Mouse (Mus musculus): ENCODE measurements at regions not wholly inside any gene's neighbourhood (a gene's known extent, or its start where the extent isn't known, plus 50 kb on each side); places are given as distances from the start of the nearest gene placed in this dataset.

DNA sequence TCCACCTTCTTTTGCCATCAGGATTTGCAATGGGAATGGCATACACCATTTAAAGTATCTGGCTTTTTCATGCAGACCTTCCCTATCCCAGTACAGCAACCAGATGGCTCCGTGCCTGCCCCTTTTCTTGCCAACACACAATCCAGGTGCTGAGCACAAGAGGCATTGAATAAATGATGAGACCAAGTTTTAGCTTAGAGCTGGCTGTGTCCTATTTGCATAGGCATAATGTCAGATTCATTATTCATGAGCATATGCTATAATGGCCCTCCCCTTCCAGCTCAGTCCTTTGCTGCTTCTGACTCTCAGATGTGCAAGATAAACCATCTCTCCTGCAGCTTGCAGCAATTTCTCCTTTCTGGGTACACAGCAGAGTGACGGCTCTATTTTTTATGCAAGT lies 163.3 kb upstream of the Gcfc2 start:
- Histone ChIP-seq H3K4me1 (no peaks in the 10 kb centered on the region), H3K4me3 (replicated peaks) (no peak overlapping the region), H3K27ac (no peak overlapping the region), H3K9ac (no peak overlapping the region), H3K36me3 (replicated peaks) (no peaks in the 10 kb centered on the region), H3K4me2 (no peak overlapping the region), H3K9me3 (no peaks in the 10 kb centered on the region), H3K27me3 (no peaks in the 10 kb centered on the region)
- ATAC-seq (ENCODE audit: low FRiP score), result peak; percentile 60; the same call in 1 of the 2 replicates
- 67% methylated on average over 2 of the region's 2 CpGs for WGBS

DNA sequence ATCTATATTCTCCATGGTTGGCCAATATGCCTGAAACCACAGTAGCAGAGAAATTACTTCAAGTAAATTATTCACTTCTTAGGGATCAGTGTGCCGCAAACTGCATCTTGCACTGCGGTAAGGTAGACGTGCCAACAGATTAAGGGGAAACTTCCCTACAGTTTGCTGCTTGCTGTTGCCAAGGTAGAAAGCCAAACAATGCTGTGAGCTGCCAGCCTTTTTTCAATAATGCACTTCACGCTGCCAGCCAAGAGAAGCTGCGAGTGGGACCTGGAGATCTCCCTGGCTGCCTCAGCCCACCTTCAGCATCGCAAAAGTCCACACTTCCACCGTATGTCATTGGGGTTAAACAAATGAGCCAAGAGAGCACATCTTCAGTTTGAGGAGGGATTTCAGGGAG lies 157.6 kb upstream of the Gcfc2 start:
- WGBS, result 92% methylated on average over 7 of the region's 7 CpGs
- no peak overlapping the region for H3K4me2 ChIP-seq

DNA sequence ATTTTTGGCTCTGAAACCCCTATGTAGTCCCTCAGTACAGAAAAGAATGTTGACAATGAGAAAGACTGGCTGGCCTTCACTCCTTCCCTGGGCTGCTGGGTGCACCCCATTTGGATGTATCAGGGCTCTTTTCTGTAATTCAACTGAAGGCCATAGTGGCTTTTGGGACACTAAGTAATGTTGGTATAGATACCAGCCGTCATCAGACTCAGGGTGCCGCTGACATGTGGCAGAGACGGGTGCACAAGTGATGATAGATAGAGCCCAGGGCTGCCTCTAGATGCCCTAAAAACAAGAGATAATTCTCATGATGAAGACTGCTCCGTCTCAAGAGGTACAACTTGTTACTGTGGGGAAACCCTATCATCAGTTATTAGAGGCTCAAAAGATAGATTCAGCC lies 156.7 kb upstream of the Gcfc2 start:
- Histone ChIP-seq H3K27me3 (no peaks in the 10 kb centered on the region), H3K4me2 (no peak overlapping the region), H3K4me3 (replicated peaks) (no peak overlapping the region), H3K9ac (no peak overlapping the region), H3K9me3 (no peaks in the 10 kb centered on the region), H3K4me1 (no peaks in the 10 kb centered on the region), H3K27ac (no peak overlapping the region), H3K36me3 (replicated peaks) (no peaks in the 10 kb centered on the region)
- no peak for ATAC-seq (ENCODE audit: low FRiP score)
- WGBS, result 93% methylated on average over 4 of the region's 4 CpGs

More for the DNA sequence above, 157.6 kb upstream of the Gcfc2 start:
- Histone ChIP-seq H3K9ac (no peak overlapping the region), H3K27ac (no peak overlapping the region), H3K9me3 (no peaks in the 10 kb centered on the region), H3K4me3 (replicated peaks) (no peak overlapping the region), H3K4me1 (no peaks in the 10 kb centered on the region), H3K27me3 (no peaks in the 10 kb centered on the region), H3K36me3 (replicated peaks) (no peaks in the 10 kb centered on the region)
- no peak for ATAC-seq (ENCODE audit: low FRiP score)

GRCm38 (mm10) chr6:81768669-81769537 lies 154.6 kb upstream of the Gcfc2 start:
- no peak overlapping the region for H3K4me2 ChIP-seq
- H3K36me3 ChIP-seq (replicated peaks), result no peaks in the 10 kb centered on the region
- ATAC-seq (ENCODE audit: low FRiP score), result peak; percentile 83
- WGBS, result 62% methylated on average over 5 of the region's 5 CpGs
- H3K27me3 ChIP-seq, result no peaks in the 10 kb centered on the region
- no peaks in the 10 kb centered on the region for H3K4me1 ChIP-seq
- no peak overlapping the region for H3K27ac ChIP-seq
- H3K9me3 ChIP-seq, result no peaks in the 10 kb centered on the region
- H3K4me3 ChIP-seq (replicated peaks), result no peak overlapping the region
- H3K9ac ChIP-seq, result no peak overlapping the region

DNA sequence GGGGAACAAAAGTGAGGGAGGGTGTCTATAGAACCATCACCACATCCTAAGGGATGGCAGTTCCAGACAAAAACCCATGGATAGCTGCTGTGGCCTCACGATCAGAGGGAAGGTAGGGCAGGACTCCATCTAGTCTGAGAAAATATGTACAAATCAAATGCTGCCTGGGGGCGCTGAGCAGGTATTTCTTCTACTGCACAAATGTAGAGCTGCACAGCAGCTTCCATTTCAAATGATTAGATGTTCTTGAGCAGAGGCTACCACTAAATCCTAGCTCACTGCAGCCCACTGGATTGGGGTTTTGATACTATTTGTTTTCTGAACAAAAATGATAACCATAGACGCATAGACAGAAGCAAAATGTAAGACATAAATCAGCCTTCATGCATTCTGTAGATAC lies 153.2 kb upstream of the Gcfc2 start:
- ATAC-seq (ENCODE audit: low FRiP score), result no peak

GRCm38 (mm10) chr6:81771862-81772261 lies 151.6 kb upstream of the Gcfc2 start:
- Histone ChIP-seq H3K27ac (no peak overlapping the region), H3K27me3 (no peaks in the 10 kb centered on the region)
- no peak for ATAC-seq (ENCODE audit: low FRiP score)

More for the DNA sequence above, 153.2 kb upstream of the Gcfc2 start:
- Histone ChIP-seq H3K9me3 (no peaks in the 10 kb centered on the region), H3K4me3 (replicated peaks) (no peak overlapping the region), H3K9ac (no peak overlapping the region), H3K4me1 (no peaks in the 10 kb centered on the region), H3K27me3 (no peaks in the 10 kb centered on the region), H3K4me2 (no peak overlapping the region), H3K27ac (no peak overlapping the region), H3K36me3 (replicated peaks) (no peaks in the 10 kb centered on the region)
- WGBS, result 83% methylated on average over 3 of the region's 3 CpGs

DNA sequence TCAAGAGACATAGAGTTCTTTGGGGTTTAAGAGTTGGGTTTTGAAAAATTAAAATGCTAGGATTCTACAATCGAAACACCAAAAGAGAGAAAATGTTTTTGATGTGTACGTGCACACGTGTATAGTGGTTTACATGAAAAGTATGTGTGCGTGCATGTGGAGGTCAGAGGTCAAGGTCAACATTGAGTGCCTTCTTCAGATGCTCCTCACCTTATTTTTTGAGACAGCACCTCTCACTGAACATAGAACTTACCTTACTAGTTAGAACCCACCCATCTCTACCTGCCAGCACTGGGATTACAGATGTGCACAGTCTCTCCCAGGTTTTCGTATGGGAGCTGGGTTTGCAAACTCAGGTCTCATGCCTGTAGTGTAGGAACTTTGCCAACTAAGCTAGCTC lies 141.3 kb upstream of the Gcfc2 start:
- Histone ChIP-seq H3K9me3 (no peaks in the 10 kb centered on the region), H3K27ac (no peak overlapping the region), H3K9ac (no peak overlapping the region), H3K4me3 (replicated peaks) (no peak overlapping the region), H3K36me3 (replicated peaks) (no peaks in the 10 kb centered on the region), H3K4me2 (no peak overlapping the region), H3K27me3 (no peaks in the 10 kb centered on the region), H3K4me1 (no peaks in the 10 kb centered on the region; the same call in 1 of the 2 replicates)
- ATAC-seq (ENCODE audit: low FRiP score), result no peak
- WGBS, result 96% methylated on average over 5 of the region's 5 CpGs

More at GRCm38 (mm10) chr6:81771862-81772261, 151.6 kb upstream of the Gcfc2 start:
- Histone ChIP-seq H3K4me3 (replicated peaks) (no peak overlapping the region), H3K9ac (no peak overlapping the region), H3K9me3 (no peaks in the 10 kb centered on the region), H3K4me1 (no peaks in the 10 kb centered on the region), H3K36me3 (replicated peaks) (no peaks in the 10 kb centered on the region), H3K4me2 (no peak overlapping the region)

GRCm38 (mm10) chr6:81782815-81783435 lies 140.5 kb upstream of the Gcfc2 start:
- Histone ChIP-seq H3K4me3 (replicated peaks) (no peak overlapping the region), H3K9me3 (no peaks in the 10 kb centered on the region), H3K27me3 (no peaks in the 10 kb centered on the region), H3K4me2 (no peak overlapping the region), H3K27ac (no peak overlapping the region), H3K4me1 (no peaks in the 10 kb centered on the region; the same call in 1 of the 2 replicates), H3K9ac (no peak overlapping the region), H3K36me3 (replicated peaks) (no peaks in the 10 kb centered on the region)
- 30% methylated on average over 8 of the region's 8 CpGs for WGBS
- ATAC-seq (ENCODE audit: low FRiP score), result 0 out of 2 replicates have a peak, but pooled peaks have one; percentile 41

DNA sequence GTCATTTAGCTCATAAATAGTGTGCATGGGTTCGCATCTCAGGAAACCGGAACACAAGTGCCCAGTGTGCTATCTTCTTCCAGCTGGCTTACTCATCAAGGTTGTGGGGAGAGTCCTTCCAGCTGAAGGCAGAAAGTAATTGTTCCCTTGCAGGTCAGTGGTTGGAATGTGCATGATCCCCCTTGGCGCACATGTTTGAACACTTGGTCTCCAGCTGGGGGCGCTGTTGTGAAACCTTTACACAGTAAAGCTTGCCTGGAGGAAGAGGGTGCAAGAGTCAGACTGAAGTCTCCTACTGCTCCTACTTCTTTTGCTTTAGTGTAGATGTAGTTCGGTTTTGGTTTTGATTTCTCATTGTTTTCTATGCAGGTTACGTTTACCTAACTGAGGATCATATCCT lies 128.2 kb upstream of the Gcfc2 start:
- H3K9me3 ChIP-seq, result no peaks in the 10 kb centered on the region
- 72% methylated on average over 6 of the region's 6 CpGs for WGBS
- no peaks in the 10 kb centered on the region for H3K4me1 ChIP-seq
- no peaks in the 10 kb centered on the region for H3K36me3 ChIP-seq (replicated peaks)
- no peak overlapping the region for H3K9ac ChIP-seq
- ATAC-seq (ENCODE audit: low FRiP score), result no peak
- H3K27me3 ChIP-seq, result no peaks in the 10 kb centered on the region
- H3K4me3 ChIP-seq (replicated peaks), result no peak overlapping the region
- H3K4me2 ChIP-seq, result no peak overlapping the region
- H3K27ac ChIP-seq, result no peak overlapping the region

DNA sequence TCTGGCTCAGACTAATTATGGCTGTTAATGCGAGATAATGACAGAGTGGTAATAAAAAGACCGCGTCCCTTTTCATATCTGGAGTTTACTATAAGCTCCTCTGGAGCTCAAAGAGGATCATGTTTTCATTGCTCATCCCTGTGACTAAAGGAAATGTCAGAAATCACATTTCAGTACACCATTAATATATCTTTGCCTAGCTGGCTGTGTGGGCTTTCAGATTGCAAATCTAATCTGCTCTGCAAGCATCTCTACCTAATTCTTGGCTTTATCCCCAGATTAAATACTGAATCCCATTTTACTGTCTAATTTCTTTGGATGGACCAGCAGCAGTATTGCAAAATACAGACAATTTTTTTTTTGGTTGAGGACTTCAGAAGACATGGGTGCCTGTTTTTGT lies 122.6 kb upstream of the Gcfc2 start:
- WGBS, result 76% methylated on average over 3 of the region's 3 CpGs
- H3K27me3 ChIP-seq, result no peaks in the 10 kb centered on the region
- no peak for ATAC-seq (ENCODE audit: low FRiP score)

GRCm38 (mm10) chr6:81801804-81802203 lies 121.7 kb upstream of the Gcfc2 start:
- H3K4me1 ChIP-seq, result no peaks in the 10 kb centered on the region
- no peak overlapping the region for H3K27ac ChIP-seq
- no peak overlapping the region for H3K9ac ChIP-seq
- ATAC-seq (ENCODE audit: low FRiP score), result no peak
- no peak overlapping the region for H3K4me3 ChIP-seq (replicated peaks)
- H3K9me3 ChIP-seq, result no peaks in the 10 kb centered on the region
- no peaks in the 10 kb centered on the region for H3K36me3 ChIP-seq (replicated peaks)
- H3K27me3 ChIP-seq, result no peaks in the 10 kb centered on the region
- no peak overlapping the region for H3K4me2 ChIP-seq
- 88% methylated on average over 3 of the region's 3 CpGs for WGBS

More for the DNA sequence above, 122.6 kb upstream of the Gcfc2 start:
- H3K4me2 ChIP-seq, result no peak overlapping the region
- no peaks in the 10 kb centered on the region for H3K36me3 ChIP-seq (replicated peaks)
- H3K27ac ChIP-seq, result no peak overlapping the region
- H3K9me3 ChIP-seq, result no peaks in the 10 kb centered on the region
- no peak overlapping the region for H3K4me3 ChIP-seq (replicated peaks)
- no peaks in the 10 kb centered on the region for H3K4me1 ChIP-seq
- H3K9ac ChIP-seq, result no peak overlapping the region

DNA sequence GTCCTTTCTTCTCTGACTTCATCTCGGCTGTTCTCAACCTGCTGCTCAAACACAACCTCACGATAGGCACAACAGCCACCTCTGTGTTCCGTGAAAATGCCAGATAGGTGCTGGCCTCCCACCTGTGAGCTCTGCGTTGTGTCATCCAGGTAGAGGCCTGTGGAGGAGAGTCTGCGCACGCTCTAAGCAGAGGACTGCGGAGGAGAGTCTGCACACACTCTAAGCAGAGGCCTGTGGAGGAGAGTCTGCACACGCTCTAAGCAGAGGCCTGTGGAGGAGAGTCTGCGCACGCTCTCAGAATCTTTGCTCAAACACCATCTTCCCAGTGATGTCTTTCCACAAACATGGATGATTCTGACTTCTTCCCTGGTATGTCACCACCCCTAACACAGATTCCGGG lies 117.5 kb upstream of the Gcfc2 start:
- Histone ChIP-seq H3K9ac (no peak overlapping the region), H3K4me3 (replicated peaks) (no peak overlapping the region), H3K27me3 (no peaks in the 10 kb centered on the region), H3K4me1 (no peaks in the 10 kb centered on the region), H3K27ac (no peak overlapping the region), H3K9me3 (no peaks in the 10 kb centered on the region), H3K4me2 (no peak overlapping the region), H3K36me3 (replicated peaks) (no peaks in the 10 kb centered on the region)
- WGBS, result 93% methylated on average over 11 of the region's 11 CpGs
- no peak for ATAC-seq (ENCODE audit: low FRiP score)

DNA sequence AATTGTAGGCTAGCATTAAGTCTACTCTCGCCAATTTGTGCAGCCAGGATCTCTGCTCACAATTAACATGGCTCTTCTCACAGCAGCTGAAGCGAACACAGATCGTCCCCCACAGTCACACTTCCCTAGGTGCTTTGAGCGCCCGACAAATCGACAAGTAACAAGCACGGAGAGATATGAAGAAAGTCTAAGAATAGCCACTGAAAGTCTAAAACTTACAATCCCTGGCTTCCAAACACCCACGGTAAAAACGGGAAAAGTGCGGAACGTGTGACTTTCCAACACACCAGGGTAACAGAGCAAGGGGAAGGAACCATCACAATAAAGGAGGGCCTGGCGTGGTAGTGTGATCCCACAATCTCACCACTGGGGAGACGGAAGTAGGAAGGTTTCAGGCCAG lies 114.8 kb upstream of the Gcfc2 start:
- Histone ChIP-seq H3K4me3 (replicated peaks) (no peak overlapping the region), H3K9me3 (no peaks in the 10 kb centered on the region), H3K4me1 (no peaks in the 10 kb centered on the region), H3K36me3 (replicated peaks) (no peaks in the 10 kb centered on the region), H3K9ac (no peak overlapping the region), H3K27ac (no peak overlapping the region), H3K4me2 (no peak overlapping the region), H3K27me3 (no peaks in the 10 kb centered on the region)
- WGBS, result 95% methylated on average over 13 of the region's 13 CpGs
- no peak for ATAC-seq (ENCODE audit: low FRiP score)

All from forebrain, embryonic 12.5 days (tissue).